Mouse (Mus musculus) erythroblast, adult 5-6 weeks (primary cell): ENCODE results near the gene Plxnc1. TPM values are rescaled to one million over a fixed set of nuclear protein-coding genes. Genes with fewer than 3 reads are reported as not detected.

Source experiments
- ATAC-seq: replicated peaks from 2 replicates; pipeline ENCODE4 v1.8.0; 2016; ENCODE audit warnings: moderate number of reproducible peaks, mild to moderate bottlenecking, moderate TSS enrichment, inconsistent platforms; ENCODE audit not compliant: poor library complexity, low FRiP score, severe bottlenecking
- total RNA-seq, 2 experiments: library from RNA; stranded (forward) in 1 of 2; stranded (reverse) in 1 of 2; fragments of 150-400 nt in 1 of 2; fragments of 200-764, 138-1000 nt in 1 of 2; gene quantifications; 2 replicates each; pipeline versions ENCODE4 v1.2.3 to v1.2.4; 2015 to 2017; ENCODE audit warnings: low replicate concordance in 2 of 2

Gene Plxnc1
- total RNA-seq, 2 experiments from 2014 or later: 16.9 to 40.6 TPM

DNA sequence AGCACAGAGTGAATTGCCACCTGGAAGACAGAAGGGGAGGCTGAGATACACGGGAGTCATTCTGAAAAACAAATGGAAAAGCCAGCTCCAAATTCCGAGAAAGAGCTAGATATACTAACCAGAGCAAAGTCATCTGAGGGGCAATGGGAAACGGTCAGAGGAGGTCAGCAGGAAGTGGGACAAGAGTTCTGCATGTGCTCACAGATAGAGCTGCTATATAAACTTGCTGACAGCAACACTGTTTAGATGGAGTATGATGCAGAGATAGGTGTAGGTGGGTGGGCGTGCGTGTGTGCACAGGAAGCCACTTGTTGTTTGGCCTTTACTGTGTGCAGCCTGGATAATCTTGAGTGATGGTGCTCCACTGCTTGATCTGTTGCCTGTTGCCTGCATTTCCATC lies 146.5 kb downstream of the Plxnc1 start:
- no peak for ATAC-seq

DNA sequence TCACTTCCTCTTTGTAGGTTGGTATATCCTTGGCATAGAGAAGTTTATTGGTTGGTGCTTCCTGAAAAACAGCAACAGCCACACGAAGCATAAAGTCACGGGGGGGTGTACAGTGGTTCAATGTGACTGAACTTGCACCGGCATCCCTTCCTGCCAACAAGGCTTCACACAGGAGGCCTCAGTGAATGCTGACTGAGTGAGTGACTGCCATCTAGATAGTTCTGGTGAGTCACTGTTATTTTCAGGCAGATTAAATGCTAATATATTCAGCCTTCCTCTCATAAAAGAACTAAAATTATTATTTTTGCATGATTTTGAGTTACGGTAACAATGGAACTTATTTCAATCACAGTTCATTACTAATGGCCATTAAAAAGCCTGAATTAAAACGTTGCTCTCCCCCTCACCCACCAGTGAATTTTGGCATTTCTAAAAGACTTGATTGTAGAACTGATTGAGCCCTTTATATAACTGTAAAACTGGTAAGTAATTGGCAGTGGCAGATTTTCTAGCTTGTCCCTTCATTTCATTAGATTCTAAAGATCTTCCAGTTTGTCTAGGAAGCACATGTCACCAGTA lies 149.9 kb downstream of the Plxnc1 start:
- ATAC-seq: no peak

DNA sequence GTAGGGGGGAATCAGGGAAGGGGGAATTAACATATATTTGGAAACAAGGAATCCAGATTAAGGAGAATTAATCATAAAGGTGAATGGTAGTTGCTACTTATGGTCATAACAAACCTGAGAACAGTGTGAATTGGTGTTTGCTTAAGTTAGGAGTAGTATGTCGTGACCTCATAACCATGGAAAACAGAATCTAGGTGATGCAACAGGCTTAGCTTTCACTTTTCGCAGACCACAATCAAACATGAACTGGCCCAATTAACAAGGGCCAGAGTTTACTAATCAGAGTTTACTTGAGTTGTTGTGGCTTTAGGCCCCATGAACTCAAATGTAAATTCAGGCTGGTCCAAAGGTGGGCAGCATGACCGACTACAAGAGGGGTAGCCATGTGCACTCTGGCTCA lies 150.7 kb downstream of the Plxnc1 start:
- ATAC-seq: no peak

- ATAC-seq: no peak
Observed at GRCm38 (mm10) chr10:94789205-94789604, 155.4 kb downstream of the Plxnc1 start.

DNA sequence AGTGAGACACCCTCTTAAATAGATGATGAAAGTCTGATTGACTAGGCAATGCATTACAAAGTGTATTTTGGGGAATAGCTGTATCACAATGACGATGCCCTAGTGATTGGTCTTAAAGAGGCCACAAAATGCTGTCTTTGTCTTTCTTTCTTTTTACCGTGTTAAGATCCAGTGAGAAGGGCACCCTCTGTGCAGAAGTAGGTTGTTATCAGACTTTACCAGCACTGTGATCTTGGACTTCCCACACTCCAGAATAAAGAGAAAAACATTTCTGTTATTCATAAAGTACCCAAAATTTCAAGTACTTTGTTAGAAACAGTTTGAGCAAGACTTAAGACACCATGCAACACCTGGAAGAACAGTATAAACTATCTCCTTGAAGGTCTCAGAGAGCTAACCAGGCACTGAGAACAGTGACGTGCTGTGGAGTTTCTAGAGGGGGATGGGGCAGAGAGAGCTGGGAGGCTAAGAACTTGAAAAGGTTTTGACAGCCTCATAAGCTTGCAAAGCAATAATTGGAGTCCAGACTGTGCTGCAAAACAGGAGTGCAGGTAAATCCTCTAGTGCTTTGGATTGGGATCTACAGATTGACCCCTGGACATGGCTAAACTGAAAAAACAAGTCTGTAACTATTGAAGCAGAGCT lies 163.9 kb downstream of the Plxnc1 start:
- no peak for ATAC-seq

DNA sequence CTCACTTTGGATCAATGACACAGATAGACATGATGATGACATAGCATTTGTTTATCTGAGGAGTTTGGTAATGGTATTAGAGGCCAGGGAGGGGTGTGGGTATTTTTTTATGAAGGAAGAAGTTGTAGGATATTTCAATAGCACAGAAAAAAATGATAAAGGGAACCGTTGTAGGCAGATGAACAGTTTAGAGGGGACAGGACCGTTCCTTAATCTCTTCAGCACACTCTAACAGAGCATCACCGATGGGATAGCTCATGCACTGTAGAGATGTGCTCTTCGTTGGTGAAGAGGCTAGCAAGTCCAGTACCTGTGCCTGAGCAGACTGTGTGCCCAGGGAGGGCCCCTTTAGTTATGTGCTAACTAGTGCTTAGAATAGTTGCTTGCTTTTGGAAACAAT lies 165.3 kb downstream of the Plxnc1 start:
- ATAC-seq: no peak

DNA sequence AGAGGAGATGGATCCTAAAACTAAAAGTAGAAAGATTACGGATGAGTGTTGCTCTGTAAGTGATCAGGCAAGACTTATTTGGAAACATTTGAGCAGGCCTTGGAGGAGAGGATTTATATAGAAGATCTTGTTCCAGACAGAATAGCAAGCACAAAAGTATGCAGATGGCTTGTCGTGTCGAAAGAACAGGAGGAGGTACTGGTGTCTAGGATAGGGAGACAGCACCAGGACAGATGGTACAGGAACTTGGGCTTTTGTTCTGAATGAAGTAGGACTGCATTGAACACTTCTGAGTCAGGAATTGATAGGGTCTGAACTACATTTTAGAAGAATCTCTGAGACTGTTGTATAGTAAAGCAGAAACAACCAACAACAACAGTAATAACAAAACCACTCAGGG lies 167.1 kb downstream of the Plxnc1 start:
- no peak for ATAC-seq

GRCm38 (mm10) chr10:94771496-94771895 lies 173.1 kb downstream of the Plxnc1 start:
- no peak for ATAC-seq

DNA sequence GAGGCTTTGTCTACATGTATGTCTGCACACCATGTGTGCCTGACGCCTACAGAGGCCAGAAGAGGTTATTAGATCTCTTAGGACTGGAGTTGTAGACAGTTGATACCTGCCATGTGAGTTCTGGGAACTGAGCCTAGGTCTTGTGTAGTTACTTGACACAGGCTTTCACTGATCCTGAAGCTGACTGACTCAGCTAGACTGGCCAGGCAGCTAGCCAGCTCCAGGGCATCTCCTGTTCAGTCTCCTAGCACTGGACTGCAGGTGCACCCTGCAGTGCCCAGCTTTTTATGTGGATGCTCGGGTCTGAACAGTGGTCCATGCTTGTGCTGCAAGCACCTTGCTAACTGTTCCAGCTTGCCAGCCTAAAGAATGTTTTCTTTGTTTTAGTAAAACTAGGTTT lies 197.6 kb downstream of the Plxnc1 start:
- no peak for ATAC-seq

DNA sequence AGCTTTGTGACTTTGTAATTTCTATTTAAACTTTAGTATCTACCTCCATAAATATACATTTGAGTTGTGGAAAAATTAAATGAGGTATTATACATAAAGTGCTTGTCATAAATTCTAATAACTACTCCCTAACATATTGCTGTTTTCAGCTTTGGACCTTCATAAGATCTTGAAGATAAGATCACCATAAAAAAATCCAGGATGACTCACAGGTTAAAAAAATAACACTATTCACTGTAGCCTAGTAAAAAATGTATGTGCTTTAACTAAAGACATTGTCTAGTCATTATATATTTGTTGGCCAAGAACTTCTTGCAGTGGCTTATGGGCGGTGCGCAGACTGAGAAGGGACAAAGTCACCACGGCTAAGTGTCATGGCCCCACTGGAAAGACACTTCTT lies 203.2 kb downstream of the Plxnc1 start:
- ATAC-seq: no peak
